Mouse (Mus musculus) kidney, postnatal 14 days (tissue): Measurements from ENCODE around the gene Zfp367.

ENCODE experiments used
- DNase-seq: peaks from one replicate; pipeline ENCODE4 v3.0.0; 2022; ENCODE audit warnings: mixed read lengths

The Zfp367 gene

DNA sequence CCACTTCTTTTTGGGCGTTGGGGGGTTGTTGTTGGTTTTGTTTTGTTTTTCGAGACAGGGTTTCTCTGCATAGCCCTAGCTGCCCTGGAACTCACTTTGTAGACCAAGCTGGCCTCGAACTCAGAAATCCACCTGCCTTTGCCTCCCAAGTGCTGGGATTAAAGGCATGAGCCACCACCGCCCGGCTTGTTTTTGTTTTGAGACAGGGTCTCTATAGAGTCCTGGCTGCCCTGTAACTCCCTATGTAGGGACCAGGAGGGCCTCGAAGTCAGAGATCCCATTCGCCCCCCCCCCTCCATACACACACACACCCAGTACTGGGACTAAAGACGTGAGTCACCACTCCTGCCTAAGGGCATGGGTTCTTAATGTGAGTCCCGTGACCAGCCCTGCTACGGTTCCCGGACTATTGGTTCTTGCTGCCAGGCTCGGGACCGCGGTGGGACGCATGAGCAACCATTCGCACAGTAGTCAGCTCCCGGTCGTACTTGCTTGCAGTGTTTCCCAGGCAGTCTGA lies 807 bp upstream of the Zfp367 start:
- peak; percentile 89 for DNase-seq

DNA sequence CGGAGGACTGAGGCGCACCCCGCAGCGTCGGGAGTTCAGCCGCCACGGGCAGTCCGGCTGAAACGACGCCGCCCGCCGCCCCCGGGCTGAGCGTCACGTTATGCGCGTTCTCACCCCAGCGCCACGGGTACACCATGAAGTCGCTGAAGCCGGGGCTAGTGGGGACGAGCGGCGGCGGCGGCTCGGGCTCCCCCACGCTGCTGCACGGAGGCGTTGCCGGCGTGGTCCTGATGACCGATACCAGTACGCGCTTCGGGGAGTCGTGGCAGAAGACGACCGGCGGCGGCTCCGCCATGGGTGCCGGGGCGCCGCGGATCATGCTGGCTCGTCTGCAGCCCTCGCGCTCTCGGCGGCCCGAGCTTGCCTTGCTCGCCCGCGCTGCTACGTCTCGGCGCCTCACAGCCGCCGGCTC lies 325 bp downstream of the Zfp367 start:
- DNase-seq = no peak

DNA sequence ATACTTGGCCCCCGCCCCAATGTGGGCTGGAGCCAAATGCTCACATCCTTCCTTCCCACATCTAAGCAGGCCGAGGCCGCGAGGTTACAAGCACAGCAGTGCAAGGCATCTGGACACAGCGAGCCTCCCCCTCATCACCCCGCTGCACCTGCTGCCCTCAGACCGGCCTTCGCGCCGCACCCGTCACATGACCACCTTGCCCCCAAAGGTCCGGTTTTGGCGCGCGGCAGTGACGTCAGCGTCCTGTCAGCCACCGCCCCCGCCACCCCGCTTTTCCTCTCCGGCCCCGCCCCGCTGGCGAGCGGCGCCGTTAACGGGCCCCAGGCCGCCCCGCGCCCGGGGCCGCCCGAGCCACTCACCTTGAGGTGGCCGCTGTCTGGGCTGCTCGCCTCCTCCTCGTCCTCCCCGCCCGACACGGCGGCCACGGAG lies 747 bp downstream of the Zfp367 start:
- peak; percentile 92 for DNase-seq

DNA sequence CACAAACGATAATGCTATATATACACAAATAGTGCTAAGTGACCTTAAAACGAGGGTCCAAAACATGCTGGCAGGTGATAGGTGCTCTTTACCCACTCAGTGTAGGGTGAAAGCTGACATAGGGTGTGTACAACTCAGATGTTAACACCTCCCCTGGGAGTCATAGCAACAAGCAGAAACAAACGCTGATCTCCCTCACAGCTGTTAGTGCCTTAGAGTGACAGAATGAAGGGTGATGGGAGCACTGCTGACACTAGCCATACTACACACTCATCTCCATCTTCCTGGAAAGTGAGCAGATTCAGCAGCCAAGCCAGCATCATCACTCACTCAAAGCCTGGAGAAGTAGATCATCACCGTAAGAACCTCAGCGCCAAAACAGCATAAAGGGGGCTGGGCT lies 2.9 kb downstream of the Zfp367 start:
- DNase-seq = no peak

DNA sequence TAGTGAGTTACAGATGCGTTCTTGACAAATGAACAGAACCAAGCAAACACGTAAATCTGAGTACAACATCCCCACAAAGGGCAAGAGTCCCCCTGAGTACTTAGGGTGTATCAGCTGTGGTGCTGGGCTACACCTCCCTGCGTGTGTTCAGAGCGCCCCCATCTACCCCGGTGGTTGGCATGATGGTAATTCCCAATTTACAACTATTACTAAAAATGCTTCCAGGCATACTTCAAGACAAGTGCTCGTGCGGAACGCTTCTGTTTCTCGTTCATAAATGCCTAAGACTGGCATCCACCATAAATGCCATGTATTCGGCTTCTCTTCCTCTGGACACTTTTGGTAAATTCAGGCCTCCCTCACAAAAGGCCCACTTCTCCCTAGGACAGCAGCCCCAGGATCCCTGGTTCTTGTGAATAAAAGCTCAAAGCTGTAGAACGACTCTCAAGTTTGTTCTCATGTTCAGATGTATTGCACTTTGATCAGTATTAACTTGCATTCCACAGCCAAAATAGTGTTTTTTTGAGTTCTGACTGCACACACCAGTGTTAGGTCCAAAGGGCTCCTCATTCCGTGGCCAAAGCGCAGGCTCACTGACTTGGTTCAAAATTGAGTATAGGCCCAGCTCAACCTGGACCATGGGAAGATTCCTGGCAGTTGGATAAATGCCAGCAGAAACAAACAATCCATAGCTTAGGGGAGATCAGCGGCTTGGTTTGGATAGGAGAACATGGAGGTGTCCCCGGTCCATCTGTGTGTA lies 23.2 kb downstream of the Zfp367 start:
- DNase-seq = peak; percentile 78

DNA sequence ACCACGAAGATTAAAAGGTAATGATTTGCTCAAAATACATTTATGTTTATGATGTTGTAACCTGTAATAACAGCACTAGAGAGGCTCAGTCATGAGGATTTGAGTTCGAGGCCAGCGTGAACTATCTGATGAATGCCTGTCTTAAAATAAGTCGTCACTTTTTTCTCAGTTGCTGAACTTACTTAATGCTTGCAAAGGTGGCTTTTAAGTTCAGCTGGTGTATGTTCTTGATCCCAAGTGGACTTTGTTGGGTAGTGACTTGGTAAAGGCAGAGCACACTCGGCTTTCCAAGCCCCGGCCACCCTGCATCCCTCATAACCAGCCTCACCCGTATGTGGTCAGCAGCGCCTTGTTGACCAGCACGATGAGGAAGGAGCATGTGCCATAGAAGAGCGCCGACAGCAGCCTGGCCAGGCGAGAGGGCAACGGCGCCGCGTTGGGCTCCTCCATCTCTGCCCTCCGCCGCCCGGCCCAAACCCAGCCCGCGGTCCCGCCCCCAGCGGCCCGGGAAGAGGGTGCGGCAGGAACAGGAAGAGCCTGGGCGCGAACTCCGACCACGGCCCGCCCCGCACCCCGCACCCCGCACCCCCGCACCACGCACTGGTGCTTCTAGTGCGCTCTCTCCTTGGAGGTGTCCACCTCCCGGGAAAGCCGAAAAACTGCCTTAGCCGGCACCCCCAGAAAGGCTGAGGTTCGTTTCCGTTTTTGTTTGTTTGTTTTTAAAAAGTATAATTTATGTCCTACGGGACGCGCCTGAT lies 24.0 kb downstream of the Zfp367 start, which contains the start of gene Slc35d2:
Gene Slc35d2 (minus strand): TSS at position 511 of the 758 bp plus-strand sequence.
- DNase-seq = peak; percentile 79

DNA sequence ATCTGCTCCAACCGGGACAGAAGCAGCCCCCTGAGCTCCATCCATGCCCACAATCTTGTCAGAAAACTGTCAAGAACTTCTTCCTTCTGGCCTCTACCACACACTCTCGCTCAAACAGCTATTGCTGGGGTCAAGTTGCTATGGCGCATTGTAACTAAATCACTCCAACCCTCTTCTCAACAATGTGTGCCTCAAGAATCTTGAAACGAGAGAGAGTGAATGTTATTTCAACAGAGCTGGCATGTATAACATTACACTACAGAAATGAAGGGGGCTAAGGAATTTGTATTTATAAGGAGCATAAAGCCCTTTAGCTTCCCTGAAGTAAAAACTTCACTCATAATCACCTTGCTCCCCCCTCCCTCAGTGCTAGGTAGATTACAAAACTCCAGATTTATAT lies 26.7 kb downstream of the Zfp367 start:
- no peak for DNase-seq

DNA sequence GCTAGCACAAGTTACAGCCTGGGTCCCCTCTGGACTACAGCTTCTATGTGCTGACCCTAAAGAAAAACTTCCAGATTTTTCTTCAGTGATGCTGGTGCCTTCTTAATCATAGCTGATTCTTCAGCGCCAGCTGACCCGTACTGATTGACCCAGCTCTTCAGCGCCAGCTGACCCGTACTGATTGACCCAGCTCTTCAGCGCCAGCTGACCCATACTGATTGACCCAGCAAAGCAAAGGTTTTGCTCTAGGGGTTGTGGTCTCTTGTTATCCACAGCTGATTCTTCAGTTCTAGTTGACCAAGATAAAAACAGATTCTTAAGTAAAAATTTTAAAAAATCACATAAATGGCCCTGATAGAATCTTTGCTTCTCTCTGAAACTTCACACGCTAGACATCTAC lies 28.1 kb downstream of the Zfp367 start:
- no peak for DNase-seq

DNA sequence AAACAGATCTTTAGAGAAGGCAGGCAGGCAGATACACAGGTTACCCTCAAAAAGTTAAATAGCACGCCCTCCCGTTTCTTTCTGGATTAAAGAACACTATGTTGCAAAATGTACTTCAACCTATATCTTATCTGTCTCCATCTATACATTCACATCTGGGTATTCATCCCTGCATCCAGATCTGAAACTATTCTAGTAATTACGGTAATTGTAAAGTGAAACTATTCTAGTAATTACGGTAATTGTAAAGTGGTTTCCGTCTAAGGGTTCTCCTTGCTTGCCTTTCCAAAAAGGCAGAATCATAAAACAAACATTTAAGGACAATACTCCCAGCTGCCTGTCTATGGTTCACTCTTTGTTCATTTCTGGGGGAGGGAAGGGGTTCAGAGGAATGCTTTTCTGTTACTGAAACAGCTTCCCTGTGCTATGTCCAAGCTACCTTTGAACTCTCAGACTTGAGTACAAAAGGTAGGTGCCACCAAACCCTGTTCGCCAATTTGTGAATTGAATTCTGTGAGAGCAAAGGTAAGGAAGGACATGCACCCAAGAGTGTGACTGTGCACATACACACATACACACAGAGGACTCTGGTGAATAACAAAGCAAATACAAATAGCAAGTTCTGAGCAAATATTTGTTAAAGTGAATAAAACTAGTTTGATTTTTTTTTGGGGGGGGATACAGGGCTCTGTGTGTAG lies 29.4 kb downstream of the Zfp367 start:
- DNase-seq = no peak

DNA sequence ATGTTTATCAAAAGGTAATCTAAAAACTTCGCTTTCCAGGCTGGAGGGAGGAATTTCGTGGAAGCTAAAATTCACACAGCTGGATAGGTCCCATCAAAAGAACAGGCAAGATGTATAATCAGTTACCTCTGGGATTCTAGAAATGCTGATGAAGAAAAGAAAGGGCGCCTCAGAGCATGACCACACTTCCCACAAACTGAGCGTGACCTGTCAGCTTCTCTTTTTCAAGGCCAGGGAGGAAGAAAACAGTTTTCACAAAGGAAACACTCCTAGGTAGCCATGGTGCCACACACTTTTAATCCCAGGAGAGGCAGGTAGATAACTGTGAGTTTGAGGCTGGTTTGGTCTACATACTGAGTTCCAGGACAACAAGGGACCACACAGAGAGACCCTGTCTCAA lies 32.2 kb downstream of the Zfp367 start:
- no peak for DNase-seq

DNA sequence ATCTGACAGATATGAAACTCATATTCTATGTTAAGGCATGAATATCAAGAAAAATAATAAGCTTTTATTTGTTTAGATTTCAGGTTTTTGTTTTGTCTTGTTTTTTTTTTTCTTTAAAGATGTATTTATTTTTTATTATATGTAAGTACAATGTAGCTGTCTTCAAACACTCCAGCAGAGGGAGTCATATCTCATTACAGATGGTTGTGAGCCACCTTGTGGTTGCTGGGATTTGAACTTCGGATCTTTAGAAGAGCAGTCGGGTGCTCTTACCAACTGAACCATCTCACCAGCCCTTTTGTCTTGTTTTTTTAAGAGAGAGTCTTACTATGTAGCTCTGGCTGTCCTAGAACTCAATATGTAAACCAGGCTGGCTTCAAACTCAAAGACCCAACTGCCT lies 35.6 kb downstream of the Zfp367 start:
- DNase-seq = no peak

DNA sequence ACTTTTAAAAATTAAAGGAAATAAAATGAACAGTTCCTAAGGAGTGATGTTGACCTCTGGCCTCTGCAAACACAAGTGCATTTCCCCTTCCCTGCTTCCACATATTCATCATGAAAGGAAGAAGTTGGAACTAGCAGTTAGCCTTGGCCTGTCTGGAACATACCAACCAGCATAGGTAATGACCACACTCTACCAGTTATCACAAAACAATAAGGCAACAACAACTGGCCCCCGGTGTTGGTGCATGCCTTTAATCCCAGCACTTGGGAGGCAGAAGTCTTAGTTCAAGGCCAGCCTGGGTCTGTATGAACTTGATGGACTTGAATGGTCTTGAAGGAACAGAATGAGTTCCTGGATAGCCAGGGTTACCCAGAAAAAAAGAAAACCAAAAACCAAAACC lies 42.6 kb downstream of the Zfp367 start:
- no peak for DNase-seq

DNA sequence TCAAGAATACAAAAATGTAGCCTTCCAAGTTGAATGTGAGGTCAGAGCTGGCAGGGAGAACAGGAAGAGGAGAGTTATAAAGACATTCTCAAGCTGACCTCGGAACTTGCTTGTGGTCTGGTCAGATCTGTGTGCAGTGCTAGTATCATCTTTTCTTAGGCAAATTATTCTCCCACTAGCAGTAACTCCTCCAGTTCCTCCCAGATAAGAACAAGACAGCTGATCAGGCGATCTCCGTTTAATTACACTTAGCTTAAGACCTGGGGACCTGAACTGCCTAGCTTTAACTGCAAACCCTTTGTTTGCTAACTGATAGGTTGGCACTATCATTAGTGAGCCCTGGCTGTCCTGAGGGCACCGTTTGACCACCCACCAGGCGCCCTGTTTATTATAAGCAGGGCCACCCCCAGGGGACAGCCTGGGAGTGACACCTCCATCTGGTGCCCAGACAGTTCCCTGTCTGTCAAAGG lies 44.6 kb downstream of the Zfp367 start:
- no peak for DNase-seq

DNA sequence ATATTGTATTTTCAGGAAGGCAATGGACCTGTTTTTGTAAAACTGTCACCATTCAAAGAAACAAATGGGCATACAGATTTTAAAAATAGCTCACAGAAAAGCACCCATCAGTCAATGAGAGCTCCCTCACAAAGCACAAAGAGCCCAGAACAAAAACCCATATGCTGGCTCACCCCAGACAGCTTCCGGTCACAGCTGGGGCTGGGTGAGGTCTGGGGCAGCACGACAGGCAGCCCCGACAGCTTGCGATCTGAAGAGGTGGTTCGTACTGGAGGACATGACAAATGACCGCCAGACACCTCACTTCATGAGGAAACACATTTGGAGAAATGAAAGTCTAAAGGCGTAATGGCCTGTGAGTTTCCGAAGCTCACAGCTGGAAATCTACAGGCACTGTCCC lies 45.5 kb downstream of the Zfp367 start:
- peak; percentile 26 for DNase-seq

DNA sequence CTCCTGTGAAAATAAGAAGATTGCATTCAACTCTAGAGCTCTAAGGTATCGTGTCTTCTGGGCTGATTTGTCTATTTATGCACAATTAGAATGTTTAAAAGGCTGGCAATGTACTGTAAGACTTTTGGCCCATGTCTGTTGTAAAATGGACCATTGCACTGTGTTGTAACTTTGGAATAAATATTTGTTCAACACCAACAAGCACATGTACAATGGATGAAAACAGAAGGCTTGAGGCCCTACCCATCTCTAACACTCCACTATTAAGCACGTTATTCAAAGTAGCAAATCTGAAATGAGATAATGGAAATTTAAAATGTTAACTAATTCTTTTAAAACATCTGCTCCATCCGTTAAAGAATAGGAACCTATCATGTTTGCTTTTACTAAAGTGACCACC lies 45.9 kb downstream of the Zfp367 start:
- DNase-seq = no peak

DNA sequence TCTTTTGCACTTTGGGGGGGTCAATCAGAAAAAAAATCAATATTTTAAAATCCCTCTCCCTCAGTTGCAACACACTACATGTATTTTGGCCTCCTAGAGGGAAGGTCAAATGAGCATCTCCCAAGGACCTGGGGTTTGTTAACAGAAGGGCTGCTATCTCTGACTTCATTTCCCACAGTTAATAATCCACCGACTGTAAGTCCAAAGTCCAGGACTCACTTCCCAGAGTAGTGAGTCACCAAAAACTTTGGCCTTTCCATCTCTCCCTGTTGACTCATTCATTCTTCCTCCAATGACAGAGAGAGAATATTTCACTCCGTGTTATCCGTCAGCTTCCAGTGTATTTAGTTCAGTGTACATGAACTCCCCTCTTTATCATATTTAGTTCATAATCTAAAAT lies 47.3 kb downstream of the Zfp367 start:
- DNase-seq = peak; percentile 32

DNA sequence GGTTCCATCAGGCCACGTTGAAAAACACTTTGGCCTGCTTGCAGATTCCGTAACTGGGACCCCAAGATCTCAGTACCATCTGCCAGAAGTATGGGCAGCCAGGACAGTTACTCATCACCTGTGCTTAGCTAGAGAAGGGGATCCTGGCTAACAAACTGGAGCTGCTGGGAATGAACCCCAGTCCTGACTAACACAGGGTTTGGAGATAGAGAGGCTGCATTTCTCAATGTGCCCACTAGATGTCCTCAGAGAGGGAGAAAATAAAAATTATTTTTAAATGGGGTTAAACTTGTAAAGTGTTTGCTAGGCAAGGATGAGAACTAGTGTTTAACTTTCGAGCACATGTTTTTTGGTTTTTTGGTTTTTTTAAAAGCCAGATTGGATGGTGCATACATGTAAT lies 52.8 kb downstream of the Zfp367 start:
- DNase-seq = peak; percentile 57

DNA sequence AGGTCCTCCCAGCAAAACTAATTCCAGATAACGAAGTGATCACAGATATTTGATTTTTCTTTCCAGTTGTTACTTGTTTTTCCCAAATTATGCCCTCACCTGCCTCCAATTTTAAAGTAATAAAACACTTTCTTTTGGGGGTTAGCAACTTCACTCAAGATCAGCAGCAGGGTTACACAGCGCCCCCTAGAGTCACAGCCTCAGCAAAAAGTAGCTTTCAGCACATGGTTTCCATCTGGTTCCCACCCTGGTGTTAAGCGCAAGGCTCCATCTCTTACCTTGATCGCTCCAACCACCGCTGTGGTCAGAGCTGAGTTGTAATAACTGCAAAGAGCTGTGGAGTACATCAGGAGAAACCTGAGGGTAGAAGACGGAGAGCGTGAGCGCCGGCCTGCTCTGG lies 54.0 kb downstream of the Zfp367 start:
- peak; percentile 33 for DNase-seq

DNA sequence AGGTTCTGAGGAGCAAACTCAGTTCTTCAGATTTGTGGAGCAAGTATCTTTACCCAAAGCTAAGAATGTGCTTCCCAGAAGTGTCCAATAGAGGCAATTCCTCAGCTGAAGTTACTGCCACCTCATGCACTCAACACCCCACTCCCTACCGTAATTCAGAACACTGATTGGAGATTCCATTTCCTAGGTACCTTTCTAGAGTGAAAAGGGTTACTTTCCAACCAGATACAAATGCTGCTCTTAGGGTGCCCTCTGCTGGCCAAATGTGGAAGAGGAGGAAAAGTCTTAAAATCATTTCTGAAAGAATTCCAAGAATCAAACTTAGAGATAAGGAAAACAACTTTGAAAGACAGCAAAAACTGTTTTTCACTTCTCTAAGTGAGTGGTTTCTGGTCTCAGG lies 59.7 kb downstream of the Zfp367 start:
- DNase-seq = peak; percentile 81

DNA sequence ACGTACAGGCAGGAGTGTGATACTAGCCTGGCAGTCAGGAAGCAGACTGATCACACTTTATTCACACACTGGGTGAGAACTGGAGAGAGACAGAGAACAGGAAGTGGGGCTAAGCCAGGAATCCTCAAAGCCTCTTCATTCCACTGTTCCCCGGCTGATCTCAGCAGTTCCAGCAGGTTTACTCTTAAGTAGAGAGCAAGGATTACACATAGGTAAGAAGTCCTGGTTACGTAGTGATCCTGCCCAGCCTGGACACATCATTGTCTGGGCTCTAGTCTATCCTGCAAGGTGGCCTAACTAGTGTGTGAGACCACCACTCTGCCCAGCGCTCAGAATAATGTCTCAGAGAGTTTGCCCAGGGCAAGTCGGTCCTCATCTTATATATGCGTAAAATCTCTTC lies 60.2 kb downstream of the Zfp367 start:
- no peak for DNase-seq

DNA sequence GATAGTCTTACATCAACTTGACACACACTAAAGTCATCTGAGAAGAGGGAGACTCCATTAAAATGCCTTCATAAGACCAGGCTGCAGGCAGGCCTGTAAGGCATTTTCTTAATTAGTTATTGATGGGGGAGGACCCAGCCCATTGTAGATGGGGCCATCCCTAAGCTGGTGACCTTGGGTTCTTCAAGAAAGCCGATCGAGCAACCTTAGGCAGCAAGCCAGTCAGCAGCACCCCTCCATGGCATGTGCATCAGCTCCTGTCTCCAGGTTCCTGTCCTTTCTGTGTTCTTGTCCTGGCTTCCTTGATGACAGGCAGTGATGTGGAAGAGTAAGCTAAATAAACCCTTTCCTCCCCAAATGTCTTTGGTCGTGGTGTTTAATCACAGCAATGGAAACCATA lies 60.9 kb downstream of the Zfp367 start:
- no peak for DNase-seq

DNA sequence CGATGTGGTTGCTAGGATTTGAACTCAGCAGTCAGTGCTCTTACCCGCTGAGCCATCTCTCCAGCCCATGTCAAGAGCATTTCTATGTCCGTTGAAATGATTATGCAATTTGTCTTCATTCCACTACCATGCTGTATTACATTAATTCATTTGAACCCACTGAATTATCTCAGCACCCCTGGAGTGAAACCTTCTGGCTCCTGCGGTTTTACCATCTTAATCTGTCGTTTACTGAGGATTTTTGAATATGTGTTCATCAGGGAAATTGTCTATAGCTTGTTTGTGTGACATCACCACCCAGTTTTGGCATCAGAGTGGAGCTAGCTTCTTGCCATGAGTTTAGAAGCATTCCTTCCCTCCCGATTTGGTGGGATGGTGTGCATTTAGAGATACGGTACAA lies 62.0 kb downstream of the Zfp367 start:
- DNase-seq = no peak

DNA sequence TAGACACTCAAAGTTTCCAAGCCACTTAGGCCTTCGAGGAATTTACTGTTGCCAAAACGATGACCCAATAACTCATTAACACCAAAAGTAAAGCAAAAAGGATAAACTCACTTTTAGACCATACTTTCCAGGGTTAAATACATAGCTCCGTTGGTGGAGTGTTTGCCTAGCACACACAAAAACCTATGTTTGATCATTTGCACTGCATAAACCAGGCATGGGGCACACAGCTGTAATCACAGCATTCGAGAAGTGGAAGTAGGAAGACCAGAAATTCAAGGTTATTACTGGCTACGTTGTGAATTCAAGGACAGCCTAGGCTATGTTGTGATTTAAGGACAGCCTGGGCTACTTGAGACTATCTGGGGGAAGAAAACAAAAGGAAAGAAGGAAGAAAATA lies 62.7 kb downstream of the Zfp367 start:
- DNase-seq = no peak
